Mouse (Mus musculus): Measurements from ENCODE around the gene Itgb5. TPM values are rescaled to one million over a fixed set of nuclear protein-coding genes. Genes with fewer than 3 reads are reported as not detected.
A peak's percentile ranks its signal among the peaks of the same experiment; 100 is the strongest.

Gene Itgb5
- not detected in 2 replicates for total RNA-seq (2014; fragmentation: Nextera tagmentation)
- total RNA-seq (2017): 0.47 and 0.53 TPM in 2 replicates

- ATAC-seq (replicated peaks; ENCODE audit: low FRiP score, low TSS enrichment, poor library complexity, severe bottlenecking): peak; percentile 42; the same call in 1 of the 2 replicates
These were observed at the start of gene Itgb5 for GRCm38 (mm10) chr16:33829301-33829831. TSS of gene Itgb5 (plus strand) at chr16:33829665.

DNA sequence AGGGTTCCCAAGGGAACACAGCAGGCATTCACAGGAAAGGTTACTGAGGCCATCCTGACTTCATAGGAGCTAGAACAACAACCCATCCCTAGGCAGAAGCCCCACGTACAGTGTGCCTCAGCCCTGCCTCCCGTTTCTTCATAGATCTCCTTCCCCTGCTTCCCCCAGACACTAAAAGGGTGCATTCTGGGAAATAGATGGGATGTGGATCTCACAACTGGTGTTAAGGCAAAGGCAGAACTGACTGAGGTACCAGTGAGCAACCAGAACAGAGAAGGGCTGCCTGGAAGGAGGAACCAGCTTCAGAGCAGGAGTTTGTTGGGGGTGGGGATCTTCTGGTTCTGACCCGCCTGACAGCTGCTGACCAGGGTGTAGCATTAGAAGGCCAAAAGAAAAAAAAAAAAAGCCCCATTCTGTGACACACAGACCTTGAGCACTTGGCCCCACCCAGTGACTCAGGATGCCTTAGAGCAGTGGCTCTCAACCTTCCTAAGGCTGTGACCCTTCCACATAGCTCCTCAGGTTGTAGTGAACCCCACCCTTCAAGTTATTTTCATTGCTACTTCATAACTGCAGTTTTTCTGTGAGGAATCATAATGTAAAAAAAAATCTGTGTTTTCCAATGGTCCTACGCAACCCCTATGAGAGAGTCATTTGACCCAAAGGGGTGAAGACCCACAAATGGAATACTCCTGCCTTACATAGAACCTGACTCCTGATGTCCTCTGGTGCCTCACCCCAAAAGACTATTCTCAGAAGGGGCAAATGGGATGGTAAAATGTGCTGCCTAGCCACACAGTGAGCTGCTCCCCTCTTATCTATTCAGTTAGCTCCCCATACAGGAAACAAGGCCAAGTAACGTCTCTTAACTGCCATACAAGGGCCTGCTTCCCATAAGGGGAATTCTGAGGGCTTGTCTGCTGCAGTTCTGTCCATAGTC lies 47.4 kb upstream of the Itgb5 start:
- peak; percentile 61 for ATAC-seq (replicated peaks; ENCODE audit: low FRiP score, low TSS enrichment, poor library complexity, severe bottlenecking)

DNA sequence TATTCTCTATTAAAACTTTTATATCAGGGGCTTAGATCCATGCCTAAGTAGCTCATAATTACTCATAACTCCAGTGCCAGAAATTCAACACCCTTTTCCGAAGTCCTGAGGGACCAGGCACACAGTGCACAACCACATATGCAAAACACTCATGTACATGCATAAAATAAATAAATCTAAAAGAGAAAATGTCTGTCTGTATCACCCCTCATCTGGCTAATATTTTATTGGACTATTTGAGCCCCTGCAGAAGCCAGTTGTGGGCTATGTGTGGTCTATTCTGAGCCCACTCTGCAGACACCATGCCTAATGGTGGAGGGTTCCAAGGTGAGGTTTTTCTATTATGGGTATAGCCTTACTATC lies 46.8 kb upstream of the Itgb5 start:
- ATAC-seq (replicated peaks; ENCODE audit: low FRiP score, low TSS enrichment, poor library complexity, severe bottlenecking): no peak

GRCm38 (mm10) chr16:33784547-33784946 lies 44.9 kb upstream of the Itgb5 start:
- no peak for ATAC-seq (replicated peaks; ENCODE audit: low FRiP score, low TSS enrichment, poor library complexity, severe bottlenecking)

- peak; percentile 56 for ATAC-seq (replicated peaks; ENCODE audit: low FRiP score, low TSS enrichment, poor library complexity, severe bottlenecking)
These were observed 44.3 kb upstream of the Itgb5 start for GRCm38 (mm10) chr16:33785092-33785704.

DNA sequence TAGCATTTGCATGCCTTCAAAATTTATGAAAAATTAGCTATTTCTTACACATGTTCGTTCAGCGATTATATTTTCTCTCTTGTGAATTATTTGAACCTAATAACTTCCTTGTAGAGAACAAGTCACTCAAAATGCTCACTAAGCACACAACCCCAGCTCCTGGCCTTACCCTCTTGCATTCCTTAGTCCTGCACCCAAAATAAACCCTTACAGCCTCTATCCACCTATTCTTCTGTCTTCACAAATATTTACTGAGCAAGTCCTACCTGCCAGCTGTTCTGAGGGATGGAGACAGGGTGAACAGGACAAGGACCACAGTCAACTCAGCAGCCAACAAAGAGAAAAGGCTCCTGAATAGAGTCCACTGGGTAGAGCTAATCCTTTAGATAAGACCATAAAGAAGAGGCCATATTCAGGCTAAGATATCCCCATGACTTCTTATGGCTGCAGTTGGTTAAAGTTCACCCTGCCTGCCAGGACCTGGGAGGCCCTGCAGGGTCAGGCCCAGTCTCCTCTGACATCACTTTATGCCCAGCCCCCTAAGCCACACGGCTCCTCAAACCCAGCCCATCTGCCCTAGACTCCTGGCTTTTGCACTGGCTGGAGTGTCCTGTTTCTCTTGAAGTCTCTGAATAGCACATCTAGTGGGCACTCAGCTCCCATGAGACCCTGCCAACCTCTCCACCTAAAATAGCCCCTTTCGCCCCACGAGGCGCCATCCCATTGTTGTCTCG lies 42.6 kb upstream of the Itgb5 start:
- peak; percentile 29; the same call in 1 of the 2 replicates for ATAC-seq (replicated peaks; ENCODE audit: low FRiP score, low TSS enrichment, poor library complexity, severe bottlenecking)

DNA sequence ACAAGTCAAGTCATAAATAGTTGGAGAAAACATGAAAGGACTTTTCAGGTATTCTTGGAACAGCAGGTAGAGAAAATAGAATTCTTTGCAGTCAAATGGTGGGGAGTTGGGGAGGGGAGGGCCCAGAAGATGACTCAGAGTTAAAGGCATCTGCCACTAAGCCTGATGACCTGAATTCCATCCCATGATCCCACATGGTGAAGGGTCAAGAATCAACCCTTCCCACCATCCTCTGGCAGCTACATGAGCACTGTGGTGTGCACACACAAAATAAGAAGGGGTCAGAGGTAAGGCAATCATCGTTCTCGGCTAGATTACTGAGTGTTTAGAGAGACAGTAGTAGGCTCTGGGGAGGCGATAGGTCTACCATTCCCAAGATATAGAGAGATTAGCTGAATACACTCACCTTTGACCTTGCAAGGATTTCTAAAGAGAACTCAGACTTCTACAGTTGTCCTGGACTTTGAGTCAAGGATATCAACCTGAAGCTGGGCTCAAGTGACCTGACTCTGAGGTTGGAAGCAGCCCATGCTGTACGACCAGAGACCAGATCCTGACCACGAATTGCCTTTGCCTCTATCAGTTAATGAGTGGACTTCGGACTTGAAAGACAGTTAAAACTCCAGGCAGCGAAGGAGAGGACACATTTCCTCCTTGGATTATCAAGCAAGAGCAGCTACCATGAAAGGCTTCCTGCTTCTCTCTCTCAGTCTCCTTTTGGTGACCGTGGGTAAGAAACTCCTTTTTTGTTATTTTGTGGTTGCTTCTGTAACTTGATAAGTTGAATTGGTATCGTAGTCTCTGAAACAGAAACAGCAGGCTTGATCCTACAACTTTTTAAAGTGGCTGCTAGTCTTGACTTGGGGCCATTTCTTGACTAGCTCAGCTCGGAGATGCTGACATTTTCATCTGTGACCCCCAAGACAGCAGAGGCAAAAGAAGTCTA lies 35.3 kb upstream of the Itgb5 start, which contains the start of gene Muc13:
Gene Muc13, plus strand, starts transcription at position 192 of the 946 bp plus-strand sequence.
- ATAC-seq (replicated peaks; ENCODE audit: low FRiP score, low TSS enrichment, poor library complexity, severe bottlenecking): no peak

DNA sequence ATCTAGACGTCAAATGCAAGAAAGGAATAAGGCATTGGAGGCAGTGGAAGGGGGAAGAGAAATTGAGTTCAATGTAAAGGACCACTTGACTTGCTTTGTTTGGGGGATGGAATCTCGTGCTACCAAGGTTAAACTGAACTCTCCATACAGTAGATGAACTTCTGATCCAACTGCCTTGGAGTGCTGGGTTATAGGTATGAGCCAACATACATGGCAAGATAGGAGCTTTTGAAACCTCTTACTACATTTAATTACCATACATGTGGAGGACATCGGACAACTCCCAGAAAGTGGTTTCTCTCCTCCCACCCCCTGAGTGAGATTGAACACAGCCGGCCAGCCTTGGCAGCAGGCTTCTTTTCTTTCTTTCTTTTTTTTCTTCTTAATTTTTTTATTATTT lies 34.4 kb upstream of the Itgb5 start:
- no peak for ATAC-seq (replicated peaks; ENCODE audit: low FRiP score, low TSS enrichment, poor library complexity, severe bottlenecking)

DNA sequence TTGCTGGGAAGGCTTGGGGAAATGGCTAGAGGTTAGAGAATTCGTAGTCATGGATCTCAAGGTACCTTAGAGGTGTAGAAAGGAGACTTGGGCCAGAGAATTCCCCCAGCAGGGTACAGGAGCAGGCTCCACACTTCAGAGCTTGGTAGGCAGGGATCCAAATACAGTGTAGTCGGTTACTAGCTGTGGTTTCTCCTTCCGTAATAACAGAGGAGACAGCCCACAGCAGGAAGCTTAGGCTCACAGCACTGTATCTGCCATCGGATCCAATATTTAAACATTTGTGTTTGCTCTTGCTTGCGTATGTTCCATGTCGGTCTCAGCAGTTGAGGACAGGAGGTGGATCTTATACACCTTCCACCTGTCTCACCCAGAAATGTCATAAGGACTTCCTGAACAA lies 33.6 kb upstream of the Itgb5 start:
- ATAC-seq (replicated peaks; ENCODE audit: low FRiP score, low TSS enrichment, poor library complexity, severe bottlenecking): 0 out of 2 replicates have a peak, but pooled peaks have one; percentile 28

- ATAC-seq (replicated peaks; ENCODE audit: low FRiP score, low TSS enrichment, poor library complexity, severe bottlenecking): 0 out of 2 replicates have a peak, but pooled peaks have one; percentile 15
These were observed 32.7 kb upstream of the Itgb5 start for GRCm38 (mm10) chr16:33796756-33797155.

GRCm38 (mm10) chr16:33797860-33798259 lies 31.6 kb upstream of the Itgb5 start:
- ATAC-seq (replicated peaks; ENCODE audit: low FRiP score, low TSS enrichment, poor library complexity, severe bottlenecking): no peak; the same call in 1 of the 2 replicates

GRCm38 (mm10) chr16:33810002-33810401 lies 19.5 kb upstream of the Itgb5 start:
- 0 out of 2 replicates have a peak, but pooled peaks have one; percentile 30 for ATAC-seq (replicated peaks; ENCODE audit: low FRiP score, low TSS enrichment, poor library complexity, severe bottlenecking)

DNA sequence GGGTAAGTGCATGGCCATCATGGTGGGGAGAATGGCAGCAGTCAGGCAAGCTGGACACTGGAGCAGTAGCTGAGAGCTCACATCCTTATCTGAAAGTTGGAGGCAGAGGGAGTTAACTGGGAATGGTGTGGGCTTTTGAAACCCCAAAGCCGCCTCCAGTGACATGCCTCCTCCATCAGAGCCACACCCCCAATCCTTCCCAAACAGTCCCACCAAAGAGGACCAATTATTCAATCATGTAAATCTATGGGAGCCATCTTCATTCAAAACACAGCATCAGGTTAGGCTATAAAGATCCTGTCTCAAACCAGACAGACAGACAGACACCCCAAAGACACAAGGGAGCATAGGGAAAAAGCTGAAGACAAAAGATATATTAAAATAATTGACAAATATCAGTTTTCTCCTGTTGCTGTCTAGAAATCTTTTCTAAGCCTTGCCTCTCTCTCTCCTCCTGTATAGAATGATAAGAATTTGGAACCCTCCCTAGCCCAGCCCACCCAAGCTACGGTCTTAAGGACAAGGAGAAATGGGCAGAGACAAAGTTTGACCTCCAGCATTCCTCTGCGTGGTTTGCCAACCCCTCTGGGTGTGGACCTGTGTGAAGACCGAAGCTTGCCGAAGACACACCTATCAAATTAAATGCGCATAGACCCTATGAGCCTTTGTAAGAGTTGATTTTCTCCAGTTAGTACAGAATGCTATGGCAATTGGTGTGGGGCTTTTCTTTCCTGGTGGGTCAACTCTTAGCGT lies 10.9 kb upstream of the Itgb5 start:
- no peak for ATAC-seq (replicated peaks; ENCODE audit: low FRiP score, low TSS enrichment, poor library complexity, severe bottlenecking)

- peak; percentile 90 for ATAC-seq (replicated peaks; ENCODE audit: low FRiP score, low TSS enrichment, poor library complexity, severe bottlenecking)
These were observed 8.9 kb upstream of the Itgb5 start for GRCm38 (mm10) chr16:33820269-33821178.

DNA sequence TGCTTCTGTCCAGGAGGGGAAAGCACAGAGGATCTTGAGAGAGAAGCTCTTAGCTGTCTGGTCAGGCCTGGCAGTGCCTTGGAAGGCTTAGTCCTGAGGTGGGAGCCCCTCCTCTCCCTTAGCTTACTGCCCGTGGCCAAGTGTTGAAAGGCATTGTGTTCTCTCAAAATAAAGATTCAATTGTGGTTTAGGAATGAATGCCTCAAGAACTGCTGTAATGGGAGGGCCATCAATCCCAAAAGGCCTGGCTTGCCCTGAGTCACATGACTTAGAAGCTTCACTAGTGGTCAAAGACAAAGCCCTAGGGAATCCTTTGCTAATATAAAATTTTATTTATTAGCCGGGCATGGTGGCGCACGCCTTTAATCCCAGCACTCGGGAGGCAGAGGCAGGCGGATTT lies 4.9 kb upstream of the Itgb5 start:
- no peak for ATAC-seq (replicated peaks; ENCODE audit: low FRiP score, low TSS enrichment, poor library complexity, severe bottlenecking)

DNA sequence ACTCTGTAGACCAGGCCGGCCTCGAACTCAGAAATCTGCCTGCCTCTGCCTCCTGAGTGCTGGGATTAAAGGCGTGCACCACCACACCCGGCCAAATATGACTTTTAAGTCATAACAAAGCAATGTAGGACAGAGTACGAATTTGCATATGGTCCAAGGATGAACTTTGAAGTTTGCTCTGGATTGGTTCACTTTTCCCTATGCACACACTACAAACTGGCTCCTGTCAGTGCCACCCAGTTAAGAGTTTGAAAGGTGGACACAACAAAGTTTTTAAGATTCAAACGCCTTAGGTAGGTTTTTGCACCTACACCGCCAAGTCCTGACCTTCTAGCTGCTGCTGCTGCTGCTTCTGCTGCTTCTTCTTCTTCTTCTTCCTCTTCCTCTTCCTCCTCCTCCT lies 969 bp upstream of the Itgb5 start:
- ATAC-seq (replicated peaks; ENCODE audit: low FRiP score, low TSS enrichment, poor library complexity, severe bottlenecking): no peak

All from megakaryocyte-erythroid progenitor cell, adult 5-6 weeks (primary cell).